In the genomic region with DNA sequence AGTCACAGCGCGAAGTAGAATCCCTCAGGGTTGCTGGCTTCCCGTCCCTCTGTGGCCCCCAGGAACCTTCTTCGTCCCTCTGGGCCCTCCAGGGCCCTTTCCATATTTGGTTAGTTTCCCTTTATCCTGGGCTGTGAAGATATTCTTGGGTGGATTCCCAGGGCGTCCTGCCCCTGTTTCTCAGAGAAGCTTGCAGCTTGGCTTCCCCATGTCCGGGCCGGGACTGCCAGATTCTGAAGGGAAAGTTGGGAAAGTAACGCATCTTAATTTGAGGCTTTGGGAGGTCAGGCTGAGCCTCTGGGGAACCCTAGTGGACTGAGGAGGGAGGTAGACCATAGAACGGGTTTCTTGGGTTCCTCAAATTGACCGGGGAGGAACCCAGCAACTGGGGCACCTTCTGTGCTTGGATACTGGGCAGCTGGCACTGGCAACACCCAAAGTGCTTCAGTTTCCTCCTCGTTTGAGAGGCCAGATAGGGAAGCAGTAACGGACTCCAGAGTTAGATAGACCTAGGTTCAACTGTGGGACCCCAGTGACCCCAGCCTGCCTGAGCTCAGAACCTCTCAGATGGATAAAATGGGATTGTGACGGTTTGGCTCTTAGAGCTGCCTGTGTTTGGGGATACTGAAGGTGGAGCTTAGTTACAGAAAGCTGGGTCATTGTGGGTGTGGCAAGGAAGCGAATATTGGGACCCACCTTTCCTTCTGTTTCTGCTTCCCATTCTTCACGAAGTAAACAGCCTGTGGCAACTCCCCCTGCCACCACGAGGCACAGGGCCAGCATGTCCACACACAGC, we compare ENCODE assay signal across 8 mouse cellular contexts. TPM values are rescaled to one million over a fixed set of nuclear protein-coding genes. Genes with fewer than 3 reads are reported as not detected.
DNase-seq lines count a peak whose midpoint lies in the region; TF ChIP-seq lines count a peak whose summit lies in the region.

No protein-coding gene starts in this region.

- peaks cover 1% of the 10 kb centered on the region; the same call in 1 of the 2 replicates for H3K36me3 ChIP-seq in heart, embryonic 10.5 days

- no peak overlapping the region for H3K4me3 ChIP-seq in bone marrow macrophage, adult 2 months (ENCODE audit: insufficient read depth, low read length)
- H3K4me3 ChIP-seq in heart, embryonic 10.5 days: no peak overlapping the region
- H3K4me3 ChIP-seq in lung, adult 2 months (replicated peaks; ENCODE audit: extremely low read depth, low read depth, low read length): no peak overlapping the region

- peak; percentile 27 for DNase-seq in cerebellum, adult 9-11 months
- no peak for DNase-seq in cerebellum, adult 8-10 months
- DNase-seq in heart, embryonic 10.5 days (ENCODE audit: low spot score): no peak
- peak; percentile 30 for DNase-seq in lung, adult 2 months
- no peak for DNase-seq in testis, postnatal 14 days (ENCODE audit: low spot score)
- no peak for DNase-seq in frontal cortex, postnatal 36 days (ENCODE audit: low spot score in 2 of 2)
- no peak for DNase-seq in MN1 (ENCODE audit: low spot score)

- no peaks in the 10 kb centered on the region for H3K27me3 ChIP-seq in heart, embryonic 10.5 days (ENCODE audit: insufficient read depth, poor library complexity, severe bottlenecking)

- H3K27ac ChIP-seq in bone marrow macrophage, adult 2 months (ENCODE audit: insufficient read depth, low read depth, low read length): peak overlapping the region; percentile 23
- peak overlapping the region; percentile 57 for H3K27ac ChIP-seq in heart, embryonic 10.5 days

- peaks cover 32% of the 10 kb centered on the region for H3K4me1 ChIP-seq in bone marrow macrophage, adult 2 months (ENCODE audit: control insufficient read depth, insufficient read depth, low read length)
- peaks cover 83% of the 10 kb centered on the region for H3K4me1 ChIP-seq in heart, embryonic 10.5 days
- peaks cover 11% of the 10 kb centered on the region for H3K4me1 ChIP-seq in lung, adult 2 months (ENCODE audit: control insufficient read depth, insufficient read depth, low read length)

- no peaks in the 10 kb centered on the region for H3K9me3 ChIP-seq in heart, embryonic 10.5 days

- TF ChIP-seq CTCF in bone marrow macrophage, adult 2 months (IDR thresholded peaks at IDR 0.05; ENCODE audit: low read depth, low read length): no peak
- TF ChIP-seq CTCF in lung, adult 2 months (IDR thresholded peaks at IDR 0.05; ENCODE audit: insufficient read depth, low read length): no peak

- TF ChIP-seq POLR2A in bone marrow macrophage, adult 2 months (IDR thresholded peaks at IDR 0.05; ENCODE audit: borderline replicate concordance, low read depth, low read length): no peak
- peak; percentile 35; the same call in 1 of the 2 replicates for TF ChIP-seq POLR2A in lung, adult 2 months (IDR thresholded peaks at IDR 0.05; ENCODE audit: borderline replicate concordance, extremely low read depth, low read depth, low read length)

- WGBS in heart, embryonic 10.5 days: 70% methylated on average over 16 of the region's 16 CpGs
- 43% methylated on average over 16 of the region's 16 CpGs for WGBS in lung, adult 2 months

RNA-seq across cellular contexts. Expression of a gene that starts 3.4 kb away (rescaled TPM):
- polyA plus RNA-seq in bone marrow macrophage, adult 2 months (2012; ENCODE audit: insufficient read depth, insufficient read length, missing spikeins): 15.5 and 23.1 TPM in 2 replicates
- 48.1 and 52.2 TPM in 2 replicates for polyA plus RNA-seq in heart, embryonic 10.5 days (2016; fragmentation: Nextera tagmentation; extraction: Ambion mirVana)
- 12.7 and 13.9 TPM in 2 replicates for polyA plus RNA-seq in lung, adult 2 months (2012; rRNA removed)

RNA-seq across cellular contexts. Expression of a gene that starts 27.2 kb away (rescaled TPM):
- polyA plus RNA-seq in bone marrow macrophage, adult 2 months (2012; ENCODE audit: insufficient read depth, insufficient read length, missing spikeins): 211 and 222 TPM in 2 replicates
- polyA plus RNA-seq in heart, embryonic 10.5 days (2016; fragmentation: Nextera tagmentation; extraction: Ambion mirVana): 377 and 438 TPM in 2 replicates
- polyA plus RNA-seq in lung, adult 2 months (2012; rRNA removed): 95.7 and 96.6 TPM in 2 replicates

Comparison
In these comparisons a context has a peak if more than half of its experiments do, and no peak if none do; other contexts are left out.
1. DNase-seq: peak in cerebellum, adult 9-11 months (single experiment) and lung, adult 2 months (single experiment); none in cerebellum, adult 8-10 months (single experiment), heart, embryonic 10.5 days (single experiment), testis, postnatal 14 days (single experiment), frontal cortex, postnatal 36 days (0 of 2) and MN1 (single experiment).